Mouse (Mus musculus) kidney, postnatal 36 days (tissue): ENCODE measurements around the gene A630023A22Rik.
A peak's percentile ranks its signal among the peaks of the same experiment; 100 is the strongest.

Experiments used
- DNase-seq, 2 experiments: peaks; one replicate each; pipeline ENCODE4 v3.0.0; 2021 to 2022; ENCODE audit warnings: mixed read lengths in 2 of 2

Gene A630023A22Rik

GRCm38 (mm10) chr14:34085731-34086130 lies 16.8 kb downstream of the A630023A22Rik start, which contains the start of gene Anxa8:
Anxa8 (plus strand) TSS chr14:34085981.
- DNase-seq: no peak

- DNase-seq: peak; percentile 66 to 86
Observed at GRCm38 (mm10) chr14:34080321-34080997, 22.1 kb downstream of the A630023A22Rik start.

GRCm38 (mm10) chr14:34078293-34078692 lies 24.3 kb downstream of the A630023A22Rik start:
- no peak for DNase-seq

- no peak for DNase-seq
Observed at GRCm38 (mm10) chr14:34077222-34077621, 25.3 kb downstream of the A630023A22Rik start.

GRCm38 (mm10) chr14:34075346-34075745 lies 27.2 kb downstream of the A630023A22Rik start:
- peak; percentile 6 to 26 for DNase-seq

GRCm38 (mm10) chr14:34071665-34072064 lies 30.9 kb downstream of the A630023A22Rik start:
- no peak for DNase-seq

- DNase-seq: no peak
Observed at GRCm38 (mm10) chr14:34052516-34052915, 50.0 kb downstream of the A630023A22Rik start, which contains the start of gene Antxrl. Antxrl (plus strand) TSS chr14:34052707.

GRCm38 (mm10) chr14:34050101-34050779 lies 52.3 kb downstream of the A630023A22Rik start:
- no peak for DNase-seq

- no peak for DNase-seq
Observed at GRCm38 (mm10) chr14:34043341-34043740, 59.2 kb downstream of the A630023A22Rik start.

- no peak for DNase-seq
Observed at GRCm38 (mm10) chr14:34041241-34041640, 61.3 kb downstream of the A630023A22Rik start.

- DNase-seq: no peak
Observed at GRCm38 (mm10) chr14:34033841-34034610, 68.5 kb downstream of the A630023A22Rik start.

- no peak for DNase-seq
Observed at GRCm38 (mm10) chr14:34026710-34027109, 75.8 kb downstream of the A630023A22Rik start.

GRCm38 (mm10) chr14:34016938-34017337 lies 85.6 kb downstream of the A630023A22Rik start:
- no peak for DNase-seq

GRCm38 (mm10) chr14:34016381-34016780 lies 86.2 kb downstream of the A630023A22Rik start, which contains the start of gene Gm5460:
Gm5460 (plus strand) TSS chr14:34016758.
- no peak for DNase-seq

GRCm38 (mm10) chr14:34015063-34015462 lies 87.5 kb downstream of the A630023A22Rik start, which contains the start of gene Gm30083:
Gm30083 (minus strand) TSS chr14:34015182.
- no peak for DNase-seq

- no peak for DNase-seq
Observed at GRCm38 (mm10) chr14:34002358-34002757, 100.2 kb downstream of the A630023A22Rik start.

- DNase-seq: no peak
Observed at GRCm38 (mm10) chr14:34001445-34001844, 101.1 kb downstream of the A630023A22Rik start.
